Mouse (Mus musculus) left cerebral cortex, postnatal 14 days (tissue): ENCODE measurements around the gene Ovgp1. TPM values are rescaled to one million over a fixed set of nuclear protein-coding genes. Genes with fewer than 3 reads are reported as not detected.
A peak's percentile ranks its signal among the peaks of the same experiment; 100 is the strongest.
"Not testable (repeated sequence)": the region's sequence is repeated elsewhere in the genome, so short reads cannot be mapped to it uniquely, and the experiment has no call there.

Experiments
- DNase-seq, 2 experiments: peaks; one replicate each; pipeline ENCODE4 v3.0.0; 2021 to 2022; ENCODE audit warnings: low spot score in 2 of 2, mixed read lengths in 1 of 2
- intact Hi-C: fragments of 180-260 bp; cut with DNase I; formaldehyde crosslinking; loops from one replicate; pipeline ENCODE4 v1.15.1; 2025
- total RNA-seq, 2 experiments: library from RNA; stranded (reverse); gene quantifications; 2 replicates each; pipeline ENCODE4 v1.2.3; 2021

Gene Ovgp1
- total RNA-seq, 2 experiments from 2014 or later, result 1.3 to 1.6 TPM

DNA sequence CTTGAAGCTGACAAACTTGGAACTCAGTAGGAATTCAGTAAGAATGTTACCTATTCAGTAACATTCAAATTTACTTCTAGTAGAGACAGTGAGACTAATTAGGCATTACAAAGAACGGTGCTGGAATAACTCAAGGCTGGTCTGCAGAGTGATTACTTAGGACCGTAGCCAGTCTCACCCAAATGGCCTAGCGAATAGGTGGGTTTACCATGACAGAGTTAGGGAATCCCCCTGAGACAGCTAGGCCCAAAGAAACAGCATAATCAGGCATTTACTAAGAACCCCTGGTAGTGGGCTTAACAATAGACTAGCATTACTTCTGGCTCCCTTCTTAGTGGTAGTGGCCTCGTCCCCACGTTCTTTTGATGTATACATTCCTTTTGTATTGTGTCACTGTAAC lies 16.1 kb downstream of the Ovgp1 start:
- DNase-seq, result not testable (repeated sequence)
- intact Hi-C loops, result loop anchor here (2.0 kb wide), 1 partner anchor 459 kb away; no protein-coding TSS in a partner anchor

DNA sequence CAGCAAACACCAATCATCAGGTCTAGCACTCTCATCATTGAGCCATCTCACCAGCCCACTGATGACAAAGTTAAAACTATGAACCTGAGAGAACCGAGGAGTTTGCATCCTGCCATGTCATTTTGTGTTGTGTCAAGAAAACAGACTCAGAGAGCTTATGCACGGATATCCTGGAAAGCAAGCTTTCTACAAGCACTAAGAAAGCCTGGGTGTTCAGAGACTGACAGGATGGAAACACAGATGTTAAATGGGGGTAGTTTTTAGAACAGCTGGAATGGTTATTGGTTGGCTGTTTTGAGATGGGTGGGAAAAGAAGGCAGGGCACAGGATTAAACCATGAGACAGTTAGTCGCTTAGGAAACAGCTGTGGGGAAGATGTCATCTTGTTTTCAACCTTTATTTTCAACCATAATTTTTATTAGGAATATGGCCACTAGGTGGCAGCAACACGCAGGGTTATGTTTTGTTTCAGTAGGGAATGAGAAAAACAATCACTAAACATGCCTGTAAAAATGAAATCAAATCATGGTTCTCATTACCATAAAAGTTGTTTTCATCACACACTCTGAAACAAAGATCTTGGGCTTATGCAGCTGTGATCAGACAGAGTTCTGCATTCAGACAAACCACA lies 18.3 kb downstream of the Ovgp1 start:
- intact Hi-C loops, result loop anchor here (2.0 kb wide), 1 partner anchor 457 kb away; no protein-coding TSS in a partner anchor
- DNase-seq, result peak; percentile 67 to 72

DNA sequence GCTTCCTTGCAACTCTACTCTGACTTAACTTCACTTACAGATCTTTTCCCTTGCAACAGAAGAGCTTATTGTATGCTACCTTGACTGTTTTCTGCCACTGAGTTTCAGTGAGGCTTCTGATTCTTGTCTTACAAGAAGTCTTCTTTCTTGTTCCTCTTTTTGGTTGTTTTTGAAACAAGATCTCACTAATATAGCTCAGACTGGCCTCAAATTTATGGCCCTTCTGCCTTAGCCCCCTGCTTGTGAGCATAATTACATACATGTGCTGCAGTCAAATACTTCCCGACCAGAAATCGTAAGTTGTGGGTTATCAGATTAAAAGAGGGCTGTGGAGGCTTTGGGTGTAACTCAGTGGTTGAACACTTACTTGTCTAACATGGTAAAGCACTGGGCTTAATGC lies 21.2 kb downstream of the Ovgp1 start:
- no peak for DNase-seq
- intact Hi-C loops, result no loop called here

DNA sequence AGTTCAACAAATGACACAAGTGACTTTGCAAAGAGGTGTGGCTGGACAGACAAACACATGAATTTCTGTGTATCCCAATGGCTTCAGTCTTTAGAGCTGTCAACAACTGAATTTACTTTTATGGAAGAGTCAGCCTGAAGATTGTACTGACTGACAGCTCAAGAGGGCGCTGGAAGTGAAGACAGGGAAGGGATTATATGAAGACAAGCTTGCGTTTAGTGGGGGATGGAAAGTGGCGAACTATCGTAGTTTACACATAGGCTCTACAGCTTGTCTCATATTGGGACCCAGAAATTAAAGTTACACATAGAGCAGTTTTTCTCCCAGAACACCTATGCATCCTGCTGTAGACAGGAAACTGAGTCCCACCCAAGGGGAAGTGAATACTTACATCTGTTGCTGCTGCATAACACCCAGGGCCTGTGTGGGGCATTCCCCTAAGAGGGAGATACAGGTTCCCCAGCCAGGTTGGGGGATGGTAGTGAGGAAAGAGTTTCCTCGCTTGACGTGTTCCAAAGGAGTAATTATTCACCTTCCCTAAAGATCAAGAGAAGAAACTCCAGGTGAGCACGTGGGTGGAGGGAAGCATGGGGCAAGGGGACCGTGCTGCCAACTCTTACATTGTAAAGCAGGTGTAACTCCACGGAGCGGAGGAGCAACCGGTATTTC lies 27.3 kb downstream of the Ovgp1 start:
- DNase-seq, result no peak
- intact Hi-C loops, result no loop called here

DNA sequence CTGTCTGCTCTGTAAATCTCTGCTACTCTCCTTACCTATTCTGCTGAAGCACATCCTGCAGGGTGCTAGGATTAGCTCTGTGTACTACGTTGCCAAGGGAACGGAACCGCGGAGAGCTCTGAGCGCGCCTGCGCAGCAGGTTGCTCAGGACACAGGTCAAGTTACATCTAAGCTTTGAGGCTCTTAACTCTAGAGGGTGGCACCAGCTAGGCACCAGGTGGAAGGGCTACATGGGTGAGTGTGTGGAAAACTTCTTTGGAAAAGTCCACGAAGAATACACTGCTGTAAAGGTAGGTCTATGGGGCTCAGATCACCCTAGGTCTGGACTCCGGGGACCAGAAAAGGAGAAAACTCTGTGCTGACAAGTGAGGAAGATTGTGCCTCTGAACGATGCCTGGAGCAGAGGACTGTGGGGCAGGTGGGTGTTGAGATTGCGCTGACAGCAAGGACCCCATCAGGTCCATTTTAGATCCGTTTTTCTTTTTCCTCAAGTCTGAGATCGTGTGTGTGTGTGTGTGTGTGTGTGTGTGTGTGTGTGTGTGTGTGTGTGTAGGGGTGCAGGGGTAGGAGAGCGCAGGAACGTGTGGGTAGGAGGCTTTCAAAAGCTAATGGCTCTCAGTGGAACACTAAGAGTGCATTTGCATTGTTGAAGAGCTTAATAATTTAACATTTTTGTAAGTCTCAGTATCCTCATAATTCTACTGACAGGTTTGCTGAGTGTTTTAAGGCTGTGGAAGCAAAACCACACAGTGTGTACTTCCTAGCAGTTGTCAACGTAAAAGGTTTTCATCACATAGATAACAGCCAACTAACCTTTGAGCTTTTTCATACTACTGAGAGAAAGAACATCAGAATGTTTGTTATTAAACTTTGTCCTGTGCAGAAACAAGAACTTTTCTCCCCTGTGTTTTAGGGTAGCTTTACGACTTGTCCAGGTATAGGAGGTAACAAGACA lies 28.2 kb downstream of the Ovgp1 start:
- peak; percentile 30 to 50 for DNase-seq
- intact Hi-C loops, result no loop called here

DNA sequence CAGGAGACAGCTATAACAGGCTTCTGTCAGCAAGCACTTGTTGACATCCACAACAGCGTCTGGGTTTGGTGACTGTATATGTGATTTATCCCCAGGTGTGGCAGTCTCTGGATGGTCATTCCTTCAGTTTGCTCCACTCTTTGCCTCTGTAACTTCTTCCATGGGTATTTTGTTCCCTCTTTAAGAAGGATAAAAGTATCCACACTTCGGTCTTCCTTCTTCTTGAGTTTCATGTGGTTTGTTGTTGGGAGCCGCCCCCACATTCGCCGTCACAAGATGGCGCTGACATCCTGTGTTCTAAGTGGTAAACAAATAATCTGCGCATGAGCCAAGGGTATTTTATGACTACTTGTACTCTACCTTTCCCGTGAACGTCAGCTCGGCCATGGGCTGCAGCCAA lies 29.8 kb downstream of the Ovgp1 start:
- DNase-seq, intact Hi-C loops: not testable (repeated sequence)

DNA sequence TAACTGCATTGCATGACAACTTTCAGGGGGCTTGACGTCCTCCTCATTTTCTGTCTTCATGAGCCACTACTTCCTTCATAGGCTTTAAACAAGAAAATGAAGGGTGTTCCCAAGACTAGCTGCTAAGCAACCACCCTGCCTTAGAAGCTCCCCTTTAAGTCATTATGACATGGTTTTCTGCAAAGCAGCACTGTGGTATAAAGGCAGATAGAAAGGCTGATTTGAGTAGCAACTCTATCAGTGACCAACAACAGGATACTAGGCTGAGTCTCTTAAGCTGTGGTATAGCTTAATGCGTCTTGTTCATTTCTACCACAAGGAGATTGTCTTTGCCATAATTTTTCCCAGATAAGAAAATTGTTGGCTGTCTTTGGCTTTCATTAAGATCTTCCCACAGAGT lies 41.0 kb downstream of the Ovgp1 start, which contains the start of gene Pifo:
Pifo (minus strand) TSS at position 101 of the 400 bp plus-strand sequence.
- intact Hi-C loops, result no loop called here
- DNase-seq, result no peak

DNA sequence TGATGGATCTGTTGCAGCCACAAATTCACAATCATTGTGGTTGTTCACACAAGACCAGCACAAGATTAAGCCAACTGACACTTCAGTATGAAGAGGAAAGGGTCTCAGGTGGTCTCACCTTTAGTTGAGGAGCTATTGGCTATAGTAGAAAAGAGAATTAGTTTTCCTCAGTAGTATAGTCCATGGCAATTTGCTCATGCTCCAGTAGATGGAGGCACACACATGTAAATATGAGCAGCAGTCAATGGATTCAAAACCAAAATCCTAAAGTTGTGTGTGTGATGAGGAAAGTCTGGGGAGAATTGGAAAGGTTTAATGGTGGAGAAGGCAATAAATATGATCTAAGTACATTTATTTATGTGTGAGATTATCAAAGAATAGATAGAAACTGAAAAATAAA lies 48.3 kb downstream of the Ovgp1 start:
- DNase-seq, result peak; percentile 6 to 36
- intact Hi-C loops, result loop anchor here (2.0 to 5.0 kb wide), 2 partner anchors 427 to 855 kb away; no protein-coding TSS in a partner anchor

DNA sequence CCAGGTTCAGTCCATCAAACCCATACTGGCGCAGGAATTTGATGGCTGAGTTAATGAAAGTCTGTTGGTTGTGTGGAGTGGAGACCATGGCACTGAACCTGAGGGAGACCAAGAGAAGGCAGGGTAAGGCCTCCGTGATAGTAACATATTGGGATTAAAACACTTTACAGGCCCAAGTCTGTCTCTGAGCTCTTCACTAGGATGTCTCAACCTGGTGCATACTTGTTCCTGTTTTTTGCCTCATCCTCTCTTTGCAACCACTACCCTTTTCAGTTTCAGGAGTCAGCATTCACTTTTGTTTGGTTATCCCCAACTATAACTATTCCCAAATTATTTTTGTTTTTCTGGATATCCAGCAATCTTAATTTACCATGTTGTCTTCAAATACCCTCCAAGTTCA lies 50.6 kb downstream of the Ovgp1 start:
- DNase-seq, result no peak
- intact Hi-C loops, result loop anchor here (5.0 kb wide), 1 partner anchor 853 kb away; no protein-coding TSS in a partner anchor

DNA sequence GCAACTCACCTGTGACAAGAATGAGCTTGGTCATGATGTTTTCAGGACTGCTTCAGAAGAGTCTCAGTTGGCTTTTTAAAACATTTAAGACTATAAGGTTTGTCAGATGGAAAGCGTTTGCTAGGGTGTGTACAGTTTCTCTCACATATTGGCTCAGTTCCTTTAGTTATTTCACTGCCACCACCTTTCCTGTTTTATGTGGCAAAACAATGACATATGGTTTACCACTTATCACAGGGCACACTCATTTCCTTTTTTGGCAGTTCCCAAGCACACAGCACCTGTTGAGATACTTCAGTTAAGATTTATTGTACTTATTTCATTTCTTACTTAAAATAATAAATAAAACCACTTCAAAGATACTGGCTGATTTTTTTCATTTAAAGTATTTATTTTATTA lies 59.3 kb downstream of the Ovgp1 start, which contains the start of gene Chil5:
Chil5 (minus strand) TSS at position 34 of the 400 bp plus-strand sequence.
- no peak for DNase-seq
- intact Hi-C loops, result no loop called here

Other genes with a start within 250 kb of the Ovgp1 start
- gene Rap1a, start 172.4 kb upstream of the Ovgp1 start, total RNA-seq, result 10 to 100 TPM; 76.5 to 84.1 TPM
- gene Adora3, start 102.9 kb upstream of the Ovgp1 start, total RNA-seq, result under 1 TPM; 0.74 to 0.83 TPM
- under 1 TPM in 1 of 2 experiments, not detected in 1; 0.35 TPM for gene Tmigd3, start 102.8 kb upstream of the Ovgp1 start, total RNA-seq
- gene I830077J02Rik, start 41.0 kb upstream of the Ovgp1 start, total RNA-seq, result 1 to 10 TPM in 1 of 2 experiments, under 1 TPM in 1; 0.95 to 1.6 TPM
- gene Wdr77, start 14.3 kb upstream of the Ovgp1 start, total RNA-seq, result 10 to 100 TPM; 54.6 to 61.6 TPM
- 100 to 1,000 TPM; 295 to 299 TPM for gene Atp5f1, start 13.6 kb upstream of the Ovgp1 start, total RNA-seq
- gene Pifo, start 40.9 kb downstream of the Ovgp1 start, total RNA-seq, result under 1 TPM in 1 of 2 experiments, not detected in 1; 0.38 TPM
- not detected for gene Chil5, start 59.1 kb downstream of the Ovgp1 start, total RNA-seq
- 1 to 10 TPM; 1.9 to 2.1 TPM for gene Chia1, start 139.5 kb downstream of the Ovgp1 start, total RNA-seq
- not detected for gene Chil3, start 193.9 kb downstream of the Ovgp1 start, total RNA-seq
- not detected for gene Chil4, start 245.8 kb downstream of the Ovgp1 start, total RNA-seq